Mouse (Mus musculus) testis, adult 2 months (tissue): ENCODE measurements around the gene Gm49384.

Experiments used
- CTCF ChIP-seq: fragments of 200-500 bp; IDR thresholded peaks from 2 replicates; pipeline ENCODE4 v1.5.1; 2012; ENCODE audit warnings: low read depth, mild to moderate bottlenecking, inconsistent platforms, low read length, moderate library complexity; ENCODE audit not compliant: control insufficient read depth, insufficient read depth, insufficient replicate concordance
- POLR2A ChIP-seq: fragments of 200-500 bp; IDR thresholded peaks from 2 replicates; pipeline ENCODE4 v1.6.1; 2012; ENCODE audit warnings: low read depth, mild to moderate bottlenecking, inconsistent platforms, low read length, moderate library complexity; ENCODE audit not compliant: control insufficient read depth

DNA sequence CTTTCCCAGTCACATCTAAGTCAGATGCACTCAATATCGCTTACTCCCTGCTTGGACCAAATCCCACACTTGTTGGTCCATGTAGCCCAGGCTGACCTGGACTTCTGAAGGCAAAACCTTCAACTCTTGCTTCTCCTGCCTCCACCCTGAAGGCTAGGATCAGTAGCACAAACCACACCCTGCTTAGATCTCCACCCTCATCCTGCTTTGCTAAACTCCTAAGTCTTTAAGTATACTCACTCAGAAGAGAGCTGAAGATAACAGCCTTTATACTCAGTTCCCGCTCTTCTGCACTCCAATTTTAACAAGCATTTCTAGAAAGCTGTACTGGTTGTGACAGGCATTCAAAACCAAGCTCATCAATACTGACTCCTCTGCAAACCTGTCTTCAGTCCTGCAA, 47.0 kb downstream of the Gm49384 start:
- TF ChIP-seq CTCF: no peak
- TF ChIP-seq POLR2A: no peak
